Mouse (Mus musculus) layer of hippocampus, adult 11-12 months (tissue): ENCODE measurements around the gene Padi2.
A peak's percentile ranks its signal among the peaks of the same experiment; 100 is the strongest.

Experiments
- DNase-seq: peaks from one replicate; pipeline ENCODE4 v3.0.0; 2022; ENCODE audit warnings: low spot score

Padi2 gene

DNA sequence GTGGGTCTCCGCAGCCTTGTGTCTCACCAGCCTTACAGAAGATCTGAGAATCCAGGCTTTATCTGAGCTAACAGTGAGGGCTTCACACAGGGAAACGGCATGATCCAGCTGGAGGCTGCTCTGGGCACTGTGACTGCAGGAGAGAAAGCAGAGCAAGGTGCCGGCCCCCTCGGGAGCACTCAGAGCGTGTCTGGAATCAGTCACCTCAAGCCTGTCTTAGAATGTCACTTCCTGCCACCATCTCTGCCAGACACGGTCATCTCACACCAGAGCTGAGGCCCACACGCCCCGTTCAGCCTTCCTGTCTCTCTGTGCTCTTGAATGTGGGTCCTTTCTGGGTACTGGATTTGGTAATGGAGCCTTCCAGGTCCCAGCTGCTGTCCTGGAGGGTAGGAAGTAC lies 19.5 kb downstream of the Padi2 start:
- DNase-seq, result no peak

DNA sequence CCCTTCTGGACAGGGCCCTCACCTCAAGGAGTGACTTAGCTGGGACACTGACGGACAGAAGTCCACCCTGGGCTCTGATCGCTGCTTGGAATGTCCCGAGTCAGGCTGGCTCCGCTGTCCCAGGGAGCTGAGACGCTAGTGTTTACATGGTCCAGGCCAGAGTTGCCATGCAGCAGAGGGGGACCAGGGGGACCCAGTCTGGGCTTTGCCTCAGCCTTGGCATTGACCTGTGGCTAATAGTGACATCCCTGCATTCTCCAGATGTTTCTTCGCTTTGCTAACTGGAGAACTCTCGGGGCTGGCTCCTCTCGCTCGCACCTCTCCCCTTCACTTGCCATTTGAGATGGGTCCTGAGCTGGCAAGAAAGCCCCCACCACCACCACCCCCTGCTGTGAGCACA lies 22.2 kb downstream of the Padi2 start:
- no peak for DNase-seq

- peak; percentile 78 for DNase-seq
These were observed 23.6 kb downstream of the Padi2 start for GRCm38 (mm10) chr4:140929745-140930144.

DNA sequence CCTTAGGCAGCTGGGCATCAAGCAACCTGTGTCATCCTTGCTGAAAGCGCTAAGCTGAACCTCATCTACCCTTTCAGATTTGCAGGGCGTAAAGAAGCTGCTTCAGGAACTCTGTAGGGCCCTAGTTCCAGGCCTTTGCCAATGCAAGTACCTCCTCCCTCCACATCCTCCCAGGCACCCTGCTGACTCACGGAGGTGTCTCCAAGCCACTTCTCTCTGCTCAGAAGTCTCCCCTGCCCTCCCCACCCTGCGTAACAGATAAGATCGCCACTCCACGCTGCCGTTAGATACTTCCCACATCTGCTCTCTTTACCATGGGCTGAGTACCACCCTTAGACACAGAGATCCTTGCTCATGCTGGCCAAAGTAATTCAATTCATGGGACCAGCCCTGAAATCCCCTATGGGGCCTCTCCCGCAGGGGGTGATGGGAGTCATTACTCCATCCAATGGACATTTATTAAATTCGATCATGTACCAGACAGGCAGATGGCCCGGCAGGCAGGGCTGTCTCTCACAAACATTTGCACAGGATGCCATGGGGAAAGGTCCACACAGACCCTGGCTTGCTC lies 24.8 kb downstream of the Padi2 start:
- no peak for DNase-seq

GRCm38 (mm10) chr4:140935643-140936042 lies 29.5 kb downstream of the Padi2 start:
- DNase-seq, result no peak

DNA sequence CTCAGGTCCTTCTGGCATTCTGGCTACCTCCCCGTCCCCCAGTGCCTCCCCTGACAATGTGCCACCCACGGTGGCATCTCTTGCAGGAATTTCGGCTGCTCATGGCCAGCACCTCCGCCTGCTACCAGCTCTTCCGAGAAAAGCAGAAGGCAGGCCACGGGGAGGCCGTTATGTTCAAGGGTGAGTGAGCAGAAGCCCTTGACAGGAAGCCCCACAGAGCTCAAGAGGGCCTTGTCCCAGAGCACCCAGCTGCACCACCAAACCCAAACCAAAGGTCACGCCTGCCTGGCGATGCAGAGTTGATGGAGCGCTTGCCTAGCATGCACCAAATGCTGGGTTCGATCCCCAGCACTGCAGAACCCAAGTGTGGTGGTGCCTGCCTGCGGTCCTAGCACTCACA lies 38.2 kb downstream of the Padi2 start:
- no peak for DNase-seq

GRCm38 (mm10) chr4:140944961-140945442 lies 38.9 kb downstream of the Padi2 start:
- peak; percentile 52 for DNase-seq

GRCm38 (mm10) chr4:140945571-140945970 lies 39.4 kb downstream of the Padi2 start:
- DNase-seq, result no peak

DNA sequence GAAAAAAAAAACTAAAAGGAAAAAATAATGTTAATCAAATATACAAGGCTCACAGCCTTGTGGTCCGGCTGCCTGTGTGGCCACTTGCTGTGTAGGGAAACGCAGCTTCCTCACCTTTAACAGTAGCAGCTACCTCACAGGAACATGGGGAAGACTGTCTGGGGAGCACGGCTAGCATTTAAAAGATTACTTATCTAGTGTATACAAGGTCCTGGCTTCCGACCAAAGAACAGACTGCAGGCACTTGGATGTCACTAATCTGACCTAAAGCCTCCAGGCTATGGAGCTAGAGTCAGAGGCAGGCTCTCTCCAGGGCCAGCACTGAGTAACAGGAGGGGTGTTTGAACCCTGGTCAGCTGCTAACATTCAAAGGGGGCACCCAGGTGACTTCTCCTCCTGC lies 39.9 kb downstream of the Padi2 start:
- no peak for DNase-seq

DNA sequence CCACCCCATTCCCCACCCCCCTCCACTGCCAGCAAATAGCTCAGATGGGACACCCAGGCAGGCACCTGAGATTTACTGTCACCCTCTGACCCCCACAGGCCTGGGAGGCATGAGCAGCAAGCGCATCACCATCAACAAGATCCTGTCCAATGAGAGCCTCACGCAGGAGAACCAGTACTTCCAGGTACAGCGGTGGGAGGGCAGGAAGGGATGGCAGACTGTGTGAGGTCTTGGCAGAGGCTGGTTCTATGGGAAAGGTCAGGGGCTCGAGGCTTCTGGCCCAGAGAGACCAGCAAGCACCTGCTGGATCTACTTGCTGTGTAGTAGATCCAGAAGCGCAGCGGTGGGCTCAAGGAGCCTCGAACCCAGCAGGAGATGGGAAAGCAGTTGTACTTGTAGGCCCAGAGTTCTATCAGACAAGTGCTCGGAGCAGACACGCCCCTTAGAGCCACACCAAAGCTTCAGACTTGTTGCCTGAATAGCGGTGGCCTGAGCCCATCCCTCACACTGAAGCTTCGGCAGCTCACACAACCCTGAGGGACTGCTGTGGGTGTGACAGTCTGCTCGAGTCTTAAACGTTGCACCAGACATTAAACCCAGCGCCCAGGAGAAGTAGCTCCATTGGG lies 40.5 kb downstream of the Padi2 start:
- DNase-seq, result no peak

GRCm38 (mm10) chr4:140947487-140948440 lies 41.6 kb downstream of the Padi2 start:
- DNase-seq, result no peak

DNA sequence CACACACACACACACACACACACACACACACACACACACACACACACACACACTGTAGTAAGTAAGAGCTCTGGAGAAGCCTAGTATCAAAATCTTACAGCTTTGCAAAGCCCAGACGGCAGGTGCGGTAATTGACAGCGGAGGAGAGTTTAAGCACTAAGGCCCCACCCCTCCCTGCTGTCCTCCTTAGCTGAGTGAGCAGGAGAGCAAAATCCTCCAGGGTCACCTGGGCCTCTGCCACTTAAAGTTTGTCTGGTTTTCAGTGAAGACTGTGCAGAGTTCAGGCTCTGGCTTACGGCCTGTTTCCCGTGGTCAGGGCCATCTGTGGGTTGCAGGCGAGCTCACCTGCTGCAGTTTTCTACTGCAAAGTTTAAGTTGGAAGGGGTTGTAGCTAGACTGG lies 42.3 kb downstream of the Padi2 start:
- no peak for DNase-seq

GRCm38 (mm10) chr4:140949052-140949451 lies 42.9 kb downstream of the Padi2 start:
- DNase-seq, result no peak

GRCm38 (mm10) chr4:140949616-140950015 lies 43.5 kb downstream of the Padi2 start:
- no peak for DNase-seq

DNA sequence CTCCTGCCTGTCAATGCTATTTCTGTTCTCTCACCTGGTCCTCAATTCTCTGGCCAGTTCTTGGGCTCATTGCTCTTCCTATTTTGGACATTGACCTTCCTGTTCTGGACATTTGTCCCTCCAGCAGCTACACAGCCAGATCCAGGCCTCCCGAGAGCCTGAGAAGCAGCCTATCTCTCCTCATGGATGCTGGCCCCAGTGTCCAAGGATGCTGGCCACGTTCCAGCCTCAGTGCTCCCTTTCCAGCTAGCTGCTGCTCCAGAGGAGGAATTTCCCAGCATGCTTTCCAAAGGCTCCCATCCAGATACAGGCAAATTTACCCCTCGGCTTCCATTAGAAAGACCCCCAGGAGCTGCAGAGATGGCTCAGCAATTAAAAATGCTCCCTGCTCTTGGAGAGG lies 44.4 kb downstream of the Padi2 start:
- DNase-seq, result no peak

- no peak for DNase-seq
These were observed 45.9 kb downstream of the Padi2 start for GRCm38 (mm10) chr4:140951861-140952641.

- DNase-seq, result no peak
These were observed 51.1 kb downstream of the Padi2 start for GRCm38 (mm10) chr4:140957131-140957702.

GRCm38 (mm10) chr4:140957725-140958124 lies 51.6 kb downstream of the Padi2 start:
- peak; percentile 79 for DNase-seq

DNA sequence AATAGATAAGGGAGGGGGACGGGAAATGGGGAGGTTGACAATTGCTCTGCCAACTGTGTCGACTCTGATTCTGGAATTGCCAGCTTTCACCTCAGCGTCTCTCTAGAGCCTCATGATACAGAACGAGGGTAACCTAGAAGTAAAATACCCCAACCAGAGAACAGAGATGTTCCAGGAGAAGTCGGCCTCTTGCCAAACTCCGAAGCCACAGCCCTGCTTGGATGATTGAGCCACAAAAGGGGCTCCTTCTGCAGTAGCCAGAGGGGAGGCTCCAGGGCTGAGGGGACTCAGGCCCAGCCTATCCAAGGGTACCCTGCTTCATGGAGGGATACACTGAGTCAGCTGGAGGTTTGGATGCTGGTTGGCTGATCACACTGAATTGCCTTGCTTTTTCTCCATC lies 52.2 kb downstream of the Padi2 start:
- DNase-seq, result no peak

DNA sequence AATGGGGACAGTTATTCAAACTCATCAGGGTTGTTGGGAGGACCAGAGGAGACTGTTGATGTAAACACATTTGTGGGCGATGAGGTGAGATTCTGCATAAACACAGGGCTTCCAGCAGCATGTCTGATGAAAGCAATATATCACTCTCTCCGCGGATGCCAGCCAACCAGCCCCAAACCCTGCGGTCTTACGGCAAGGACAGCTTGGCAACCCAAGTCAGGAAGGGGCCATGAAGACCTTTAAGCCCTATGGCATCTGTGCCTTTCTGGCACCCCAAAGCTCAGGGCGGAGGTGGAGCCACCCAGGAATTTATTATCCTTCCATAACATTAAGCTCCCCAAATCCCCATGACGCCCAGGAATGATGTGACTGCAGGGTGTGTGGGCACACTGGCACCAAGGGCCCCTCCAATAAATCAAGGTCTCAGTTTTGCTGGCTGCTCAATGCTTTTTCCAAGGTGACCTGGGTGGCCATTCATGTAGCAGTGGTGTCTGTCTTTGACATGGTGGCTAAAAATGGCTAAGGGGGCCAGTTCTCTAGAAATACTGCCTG lies 53.1 kb downstream of the Padi2 start:
- no peak for DNase-seq

- no peak for DNase-seq
These were observed 53.8 kb downstream of the Padi2 start for GRCm38 (mm10) chr4:140959715-140960479.
